Mouse (Mus musculus): Measurements from ENCODE around the gene Amotl1.
A peak's percentile ranks its signal among the peaks of the same experiment; 100 is the strongest.

The Amotl1 gene

DNA sequence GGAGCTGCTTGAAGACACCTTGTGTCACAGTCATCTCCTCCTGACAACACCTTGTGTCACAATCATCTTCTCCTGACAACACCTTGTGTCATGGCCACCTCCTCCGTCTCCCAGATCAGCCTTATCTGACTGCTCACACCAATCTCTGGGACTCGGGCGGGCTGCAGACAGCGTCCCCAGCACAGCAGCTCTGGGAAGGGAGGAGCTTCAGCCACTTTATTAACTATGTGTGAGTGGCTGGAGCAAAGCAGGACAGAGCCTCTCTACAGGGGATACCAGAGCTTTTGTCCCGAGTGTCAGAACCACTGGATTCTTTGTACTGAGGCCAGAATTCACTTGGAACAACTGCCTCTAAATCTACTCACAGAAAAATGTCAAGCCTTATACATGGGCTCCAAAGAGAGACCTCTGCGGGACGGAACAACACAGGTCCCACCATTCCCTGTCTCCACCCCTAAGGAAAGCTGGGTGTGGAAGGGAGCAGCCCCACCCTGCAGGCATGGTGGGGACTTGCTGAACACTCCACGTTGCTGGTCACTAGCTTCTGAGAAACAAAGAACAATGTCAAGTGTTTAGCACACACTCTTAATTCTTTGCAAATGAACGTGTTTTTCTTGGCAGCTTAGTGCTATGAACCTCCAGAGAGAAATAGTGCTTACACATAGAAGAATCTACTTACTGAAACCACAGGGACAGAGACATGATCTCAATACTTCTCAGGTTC lies 100.7 kb downstream of the Amotl1 start:
- DNase-seq = no peak

DNA sequence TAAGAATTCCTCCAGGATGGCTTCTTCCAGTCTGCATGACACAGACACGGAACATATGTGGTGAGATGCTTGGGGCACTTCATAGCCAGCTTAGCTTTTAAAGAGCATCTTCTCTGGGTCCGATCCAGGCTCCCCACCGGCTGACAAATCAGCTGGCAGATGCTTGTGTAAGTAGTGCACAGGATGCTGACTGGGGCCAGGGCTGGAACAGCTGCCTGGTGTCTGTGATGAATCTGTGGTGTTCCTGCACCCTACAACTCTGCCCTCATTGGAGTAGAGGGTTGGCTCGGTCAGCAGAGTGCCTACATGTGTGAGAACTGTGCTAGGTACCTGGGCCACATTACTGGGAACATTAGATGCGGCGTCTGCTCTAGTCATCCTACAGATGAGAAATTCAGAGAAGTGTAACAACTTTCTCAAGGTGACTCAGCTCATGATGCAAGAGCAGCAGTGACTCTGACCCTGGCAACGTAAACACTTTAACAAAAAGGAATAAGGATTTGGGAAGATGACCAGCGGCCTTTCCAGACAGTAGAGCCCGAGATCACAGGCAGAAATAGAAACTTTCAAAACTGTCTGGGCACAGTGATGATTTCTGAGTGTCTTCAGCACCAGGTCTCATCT lies 109.9 kb downstream of the Amotl1 start:
- DNase-seq = no peak

DNA sequence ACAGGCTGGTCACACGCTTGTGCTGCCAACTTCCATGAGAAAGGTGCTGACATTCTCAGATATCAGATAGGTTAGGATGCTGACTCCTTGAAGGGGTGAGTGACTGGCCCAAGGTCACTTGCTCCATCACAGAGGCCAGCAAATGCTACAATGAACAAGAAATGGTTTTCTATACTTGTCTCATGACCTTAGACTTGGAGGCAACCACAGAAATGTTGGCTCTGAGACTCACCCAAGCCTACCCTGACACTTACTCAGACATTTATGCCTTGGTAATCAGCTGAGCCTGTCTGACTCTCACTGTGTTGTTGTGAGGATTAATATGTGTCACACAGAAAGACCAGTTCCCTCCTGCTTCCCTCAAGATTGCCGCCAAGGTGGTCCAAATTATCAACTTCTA lies 111.2 kb downstream of the Amotl1 start:
- no peak for DNase-seq

DNA sequence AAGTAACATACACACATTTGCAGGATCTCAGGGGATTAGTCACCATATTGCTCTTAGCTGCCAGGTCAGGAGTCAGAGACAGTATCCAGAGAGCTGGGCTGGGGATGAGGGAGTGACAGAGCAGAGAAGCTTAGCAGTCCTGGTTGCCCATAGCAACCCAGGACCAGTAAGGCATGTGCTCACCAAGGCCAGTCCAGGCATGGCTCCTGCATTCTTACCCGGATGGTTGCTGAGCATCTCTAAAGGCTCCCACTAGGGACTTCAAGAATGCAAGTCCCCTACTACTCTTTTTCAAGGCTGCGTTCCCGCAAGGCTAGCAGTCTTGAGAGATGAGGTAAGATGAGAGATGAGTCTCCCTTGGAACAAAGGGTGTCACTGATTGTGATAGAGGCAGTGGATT lies 112.6 kb downstream of the Amotl1 start:
- DNase-seq = no peak

DNA sequence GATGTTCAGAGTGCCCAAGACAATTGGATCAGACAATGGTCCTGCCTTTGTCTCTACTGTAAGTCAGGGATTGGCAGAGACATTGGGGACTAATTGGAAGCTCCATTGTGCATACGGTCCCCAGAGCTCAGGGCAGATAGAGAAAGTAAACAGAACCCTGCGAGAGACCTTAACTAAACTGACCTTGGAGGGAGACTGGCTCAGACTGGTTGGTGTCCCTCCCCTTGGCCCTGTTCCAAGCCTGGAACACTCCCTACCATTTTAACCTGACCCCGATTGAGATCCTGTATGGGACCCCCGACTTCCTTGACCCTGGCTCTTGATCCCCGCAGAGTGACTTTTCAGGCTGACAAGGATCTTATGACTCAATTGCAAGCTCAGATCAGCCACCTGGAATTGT lies 114.9 kb downstream of the Amotl1 start:
- no peak for DNase-seq

DNA sequence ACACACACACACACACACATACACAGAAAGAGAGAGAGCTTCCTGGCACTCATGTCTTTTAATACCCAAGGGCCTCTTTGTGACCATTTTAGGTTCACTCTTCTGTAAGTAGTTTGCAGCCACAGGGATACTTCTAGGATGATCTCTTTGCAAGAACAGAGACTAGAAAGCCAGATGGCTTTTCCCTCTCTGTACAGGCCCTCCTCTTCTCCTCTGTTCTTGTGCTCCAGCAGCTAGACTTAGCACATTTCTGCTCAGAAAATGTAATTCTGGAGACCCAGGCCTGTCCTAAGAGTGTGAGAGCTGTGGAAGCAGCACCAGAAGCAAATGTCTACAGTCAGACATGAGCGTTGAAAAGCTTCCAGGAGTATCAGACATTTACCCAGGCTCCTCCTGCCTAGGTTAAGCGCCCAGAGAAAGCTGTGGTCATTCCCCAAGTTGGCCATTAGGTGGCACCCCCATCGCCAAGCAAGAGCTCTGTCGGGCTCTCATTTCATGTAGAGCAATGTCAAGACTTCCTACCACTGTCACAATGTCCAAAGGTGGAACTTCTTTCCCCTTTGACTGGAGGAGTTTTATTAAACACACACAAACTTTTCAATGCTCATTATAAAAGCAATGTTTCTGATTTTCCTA lies 121.3 kb downstream of the Amotl1 start:
- DNase-seq = peak; percentile 82 to 86

- no peak for DNase-seq
Observed at GRCm38 (mm10) chr9:14521695-14522094, 123.2 kb downstream of the Amotl1 start.

DNA sequence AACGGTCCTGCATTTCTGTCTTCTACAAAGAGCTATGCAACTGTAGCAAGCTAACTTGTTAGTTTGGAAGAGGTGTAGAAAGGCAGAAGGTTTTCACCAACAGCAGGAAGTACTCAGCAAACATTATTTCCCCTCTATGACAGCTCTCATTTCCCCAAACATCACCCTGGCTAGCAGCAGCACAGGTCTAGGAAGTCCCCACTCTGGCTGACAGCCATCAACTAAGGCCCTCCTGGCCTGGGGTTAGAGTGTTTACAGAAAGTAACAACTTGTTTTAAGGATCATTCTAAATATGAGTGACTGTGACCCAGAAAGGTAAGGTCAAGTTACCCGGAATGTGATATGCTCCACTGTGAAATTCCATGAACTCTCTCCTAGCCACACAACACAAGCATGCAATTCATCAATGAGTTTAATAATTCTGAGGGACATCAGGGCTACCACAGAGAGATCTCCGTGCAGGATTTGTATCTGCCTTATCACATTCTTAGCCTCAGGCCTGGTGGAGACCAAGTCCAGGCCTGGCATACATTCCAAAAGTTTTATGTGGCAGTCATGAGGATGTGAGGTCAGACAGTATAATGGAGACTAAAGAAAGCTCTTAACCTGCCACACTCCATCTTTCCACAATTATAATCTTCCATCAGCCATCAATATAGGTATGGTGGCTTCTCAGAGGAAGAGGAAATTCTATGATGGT lies 123.7 kb downstream of the Amotl1 start:
- DNase-seq = peak in 1 of 2 experiments; percentile 20

- DNase-seq = no peak
Observed at GRCm38 (mm10) chr9:14518105-14518504, 126.8 kb downstream of the Amotl1 start.

GRCm38 (mm10) chr9:14517296-14517695 lies 127.6 kb downstream of the Amotl1 start:
- DNase-seq = no peak

- peak; percentile 69 to 73 for DNase-seq
Observed at GRCm38 (mm10) chr9:14512633-14513445, 132.0 kb downstream of the Amotl1 start.

DNA sequence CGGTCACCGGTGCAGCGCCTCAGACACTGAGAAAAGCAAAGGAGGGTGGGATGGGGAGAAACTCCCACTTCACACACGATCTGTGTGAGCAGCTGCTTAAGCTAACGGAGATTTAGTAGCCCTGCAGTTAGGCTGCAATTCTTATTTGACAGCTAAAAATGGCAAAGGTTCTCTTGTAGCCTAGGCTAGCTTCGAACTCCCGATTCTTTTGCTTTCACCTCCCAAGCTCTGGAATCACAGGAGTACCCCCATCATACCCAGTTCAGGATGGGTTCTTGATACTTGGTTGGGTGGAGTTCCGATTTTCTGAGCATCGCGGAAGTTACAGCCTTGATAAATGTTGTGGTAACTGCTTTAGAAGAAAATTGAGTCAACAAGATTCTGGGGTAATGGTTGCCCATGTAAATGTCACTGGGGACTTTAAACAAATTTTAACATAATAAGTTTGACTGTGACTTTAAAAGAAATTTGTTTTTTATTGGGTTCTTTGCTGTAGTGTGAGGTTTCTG lies 143.9 kb downstream of the Amotl1 start:
- DNase-seq = no peak

GRCm38 (mm10) chr9:14500023-14500915 lies 144.6 kb downstream of the Amotl1 start, which contains the start of the genes Kdm4d and Cwc15:
Kdm4d (minus strand) TSS chr9:14500482.
Cwc15 (plus strand) TSS chr9:14500617.
- peak; percentile 95 to 96 for DNase-seq

DNA sequence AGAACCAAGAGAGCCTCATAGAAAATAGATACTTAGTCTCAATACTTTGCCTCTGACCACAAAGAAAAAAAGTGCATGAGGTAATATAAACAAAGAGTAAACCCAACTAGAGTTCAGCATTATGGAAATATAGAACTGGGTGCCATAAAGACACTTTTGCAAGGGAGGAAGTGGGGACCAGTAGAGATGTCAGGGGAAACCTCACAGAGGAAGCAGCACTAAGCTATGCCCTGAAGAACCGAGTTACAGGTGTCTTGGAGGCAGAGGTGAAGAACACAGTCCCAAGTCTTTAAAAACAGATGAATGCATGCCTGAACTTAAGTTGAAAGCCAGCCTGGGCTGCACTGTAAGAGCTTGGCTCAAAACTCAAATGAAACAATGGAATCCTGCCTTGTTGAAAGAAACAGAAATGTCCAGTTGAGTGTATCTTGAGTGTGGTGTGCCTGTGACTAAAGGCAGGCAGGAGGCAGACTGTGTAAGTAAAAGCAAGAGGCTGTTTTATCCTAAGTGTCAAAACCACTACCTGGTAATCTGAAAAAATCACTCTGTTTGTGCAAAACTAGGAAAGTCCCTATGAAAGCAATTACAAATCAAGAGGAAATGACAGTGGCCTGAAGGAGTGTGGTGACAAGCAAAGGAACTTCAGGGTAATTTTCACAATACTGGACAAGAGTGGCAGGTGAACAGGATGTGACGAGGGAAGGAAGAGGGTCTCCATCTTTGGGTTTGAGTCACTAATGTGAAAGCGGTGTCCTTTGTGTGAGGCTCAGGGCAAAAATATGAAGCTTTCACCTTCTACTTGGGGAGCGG lies 145.8 kb downstream of the Amotl1 start:
- DNase-seq = no peak
